Comparison of ENCODE assay signal across 8 mouse cellular contexts in the genomic region with DNA sequence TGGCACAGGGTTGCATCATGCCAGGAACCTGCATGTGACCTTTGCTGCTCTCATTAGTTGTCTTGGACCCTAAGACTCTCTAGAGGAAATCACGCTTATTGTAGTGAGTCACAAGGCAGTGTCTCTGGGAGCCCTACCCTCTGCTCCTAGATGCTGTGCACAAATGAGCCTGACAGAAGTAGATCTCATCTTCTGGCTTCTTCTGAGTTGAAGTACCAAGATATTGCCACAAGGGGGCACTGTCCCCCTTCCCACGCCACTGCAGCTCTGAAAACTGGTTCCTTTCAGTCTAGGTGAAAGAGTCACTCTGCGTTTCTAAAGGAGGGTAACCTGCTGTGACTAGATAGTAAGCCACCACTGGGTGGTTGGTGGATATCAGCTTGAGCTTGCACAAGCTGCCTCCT.
A peak's percentile ranks its signal among the peaks of the same experiment; 100 is the strongest.
DNase-seq lines count a peak whose midpoint lies in the region; ATAC-seq and TF ChIP-seq lines count a peak whose summit lies in the region.

No protein-coding gene starts in this region.

- peak; percentile 96 for TF ChIP-seq CTCF in G1E (IDR thresholded peaks at IDR 0.05; ENCODE audit: low read depth, low read length)
- TF ChIP-seq CTCF in embryonic fibroblast, embryonic 13.5 days (IDR thresholded peaks at IDR 0.05; ENCODE audit: borderline replicate concordance, insufficient read depth, low read length) = peak; percentile 77; the same call in 1 of the 2 replicates
- TF ChIP-seq CTCF in liver, postnatal 0 days (IDR thresholded peaks at IDR 0.05; ENCODE audit: low read depth) = peak; percentile 98

- DNase-seq in G1E (ENCODE audit: low spot score) = peak; percentile 43
- peak; percentile 85 for DNase-seq in brain, adult 2 months (ENCODE audit: low read depth, low spot score)
- peak; percentile 82 to 87 for DNase-seq in heart, postnatal 10 days
- peak; percentile 71 to 77 for DNase-seq in kidney, postnatal 25 days
- peak; percentile 73 for DNase-seq in liver, postnatal 0 days
- DNase-seq in thymus, postnatal 36 days = peak; percentile 59 to 66

- no peaks in the 10 kb centered on the region for H3K9me3 ChIP-seq in G1E (replicated peaks)
- H3K9me3 ChIP-seq in liver, postnatal 0 days (ENCODE audit: low read length) = no peaks in the 10 kb centered on the region
- H3K9me3 ChIP-seq in neural tube, embryonic 13.5 days = no peaks in the 10 kb centered on the region

- no peaks in the 10 kb centered on the region for H3K36me3 ChIP-seq in G1E (replicated peaks)
- H3K36me3 ChIP-seq in liver, postnatal 0 days (replicated peaks; ENCODE audit: insufficient read depth, low read length) = no peaks in the 10 kb centered on the region
- H3K36me3 ChIP-seq in neural tube, embryonic 13.5 days = no peaks in the 10 kb centered on the region

- peaks cover 6% of the 10 kb centered on the region; the same call in 1 of the 2 replicates for H3K27me3 ChIP-seq in G1E (ENCODE audit: insufficient read depth, low read length)
- no peaks in the 10 kb centered on the region for H3K27me3 ChIP-seq in liver, postnatal 0 days (ENCODE audit: insufficient read depth, low read length)
- no peaks in the 10 kb centered on the region for H3K27me3 ChIP-seq in neural tube, embryonic 13.5 days

- H3K4me2 ChIP-seq in liver, postnatal 0 days (ENCODE audit: low read depth, low read length) = no peak overlapping the region
- H3K4me2 ChIP-seq in neural tube, embryonic 13.5 days = no peak overlapping the region

- no peak for TF ChIP-seq EP300 in liver, postnatal 0 days (IDR thresholded peaks at IDR 0.05; ENCODE audit: low read depth)

- no peak overlapping the region for H3K9ac ChIP-seq in liver, postnatal 0 days (replicated peaks)
- H3K9ac ChIP-seq in neural tube, embryonic 13.5 days = no peak overlapping the region

- H3K4me1 ChIP-seq in G1E (ENCODE audit: insufficient read depth, low read depth, low read length) = peaks cover 13% of the 10 kb centered on the region
- H3K4me1 ChIP-seq in embryonic fibroblast, embryonic 13.5 days (ENCODE audit: control insufficient read depth, insufficient read depth, low read length) = 0 out of 2 replicates have a peak, but pooled peaks cover 3% of the 10 kb centered on the region
- no peaks in the 10 kb centered on the region for H3K4me1 ChIP-seq in liver, postnatal 0 days (ENCODE audit: insufficient read depth)
- peaks cover 20% of the 10 kb centered on the region for H3K4me1 ChIP-seq in neural tube, embryonic 13.5 days (replicated peaks)

- 0 out of 2 replicates have a peak, but pooled peaks have one; percentile 15 for ATAC-seq in G1E (ENCODE audit: extremely low read depth, insufficient number of reproducible peaks, low FRiP score, poor library complexity, severe bottlenecking)
- ATAC-seq in liver, postnatal 0 days = peak; percentile 68
- peak; percentile 38 for ATAC-seq in neural tube, embryonic 13.5 days (ENCODE audit: low read depth)

- WGBS in liver, postnatal 0 days (ENCODE audit: insufficient replicate concordance) = 9% methylated on average over 3 of the region's 3 CpGs
- 4% methylated on average over 3 of the region's 3 CpGs for WGBS in neural tube, embryonic 13.5 days

- no peak for TF ChIP-seq POLR2A in embryonic fibroblast, embryonic 13.5 days (IDR thresholded peaks at IDR 0.05; ENCODE audit: low read depth, low read length)

- no peak overlapping the region for H3K27ac ChIP-seq in embryonic fibroblast, embryonic 13.5 days (ENCODE audit: insufficient read depth, low read length)
- H3K27ac ChIP-seq in liver, postnatal 0 days (ENCODE audit: low read depth) = no peak overlapping the region
- no peak overlapping the region for H3K27ac ChIP-seq in neural tube, embryonic 13.5 days (replicated peaks)

- no peak overlapping the region for H3K4me3 ChIP-seq in G1E (ENCODE audit: low read depth, low read length)
- H3K4me3 ChIP-seq in embryonic fibroblast, embryonic 13.5 days (ENCODE audit: insufficient read depth, low read length) = no peak overlapping the region
- no peak overlapping the region for H3K4me3 ChIP-seq in liver, postnatal 0 days (ENCODE audit: low read depth, low read length)
- H3K4me3 ChIP-seq in neural tube, embryonic 13.5 days = no peak overlapping the region

- intact Hi-C loops in heart, postnatal 10 days (cut with DNase I) = loop anchor here (1.0 to 2.0 kb wide), 3 partner anchors 182 to 295 kb away; a partner anchor contains a TSS

Comparison
In these comparisons a context has a peak if more than half of its experiments do, and no peak if none do; other contexts are left out.
1. ATAC-seq: peak in every context shown above with its lines; median percentile 68 in liver, postnatal 0 days; 38 in neural tube, embryonic 13.5 days; 15 in G1E.